ENCODE assay signal across 14 mouse cellular contexts in genomic region chr12:69998186-69998983, GRCm38 (mm10).
"Had no signal": no experiment of that assay in that cellular context is flagged by ENCODE, and none has a peak within 500 bp of the region (broad histone marks: within the 10 kb centered on the region; RNA-seq: fewer than 3 reads in every experiment).

No protein-coding gene starts in this region.

- DNase-seq: kidney, postnatal 4 days; lung, adult 2 months; lung, postnatal 36 days; right cerebral cortex, adult 18-20 months; thymus, adult 18-20 months; thymus, postnatal 14 days had no signal

- H3K27ac ChIP-seq: layer of hippocampus, adult 2 months; left cerebral cortex, adult 2 months; limb, embryonic 10.5 days; liver, embryonic 15.5 days; midbrain, embryonic 13.5 days; neural tube, embryonic 15.5 days had no signal

- H3K9ac ChIP-seq: liver, embryonic 15.5 days; midbrain, embryonic 13.5 days; neural tube, embryonic 15.5 days had no signal

- H3K27me3 ChIP-seq: midbrain, embryonic 13.5 days; neural tube, embryonic 15.5 days had no signal

- H3K4me1 ChIP-seq: limb, embryonic 10.5 days; liver, embryonic 15.5 days; midbrain, embryonic 13.5 days; neural tube, embryonic 15.5 days had no signal

- H3K36me3 ChIP-seq: limb, embryonic 10.5 days; liver, embryonic 15.5 days; midbrain, embryonic 13.5 days; neural tube, embryonic 15.5 days had no signal

- H3K4me3 ChIP-seq: layer of hippocampus, adult 2 months; left cerebral cortex, adult 2 months; limb, embryonic 10.5 days; liver, embryonic 15.5 days; midbrain, embryonic 13.5 days; neural tube, embryonic 15.5 days had no signal

- H3K4me2 ChIP-seq: liver, embryonic 11.5 days; liver, embryonic 15.5 days; midbrain, embryonic 13.5 days; neural tube, embryonic 15.5 days had no signal

- H3K9me3 ChIP-seq: limb, embryonic 10.5 days; liver, embryonic 15.5 days; midbrain, embryonic 13.5 days had no signal

- ATAC-seq: lung, postnatal 0 days; midbrain, embryonic 13.5 days had no signal
